Mouse (Mus musculus): ENCODE data around the gene Rcor1.

DNA sequence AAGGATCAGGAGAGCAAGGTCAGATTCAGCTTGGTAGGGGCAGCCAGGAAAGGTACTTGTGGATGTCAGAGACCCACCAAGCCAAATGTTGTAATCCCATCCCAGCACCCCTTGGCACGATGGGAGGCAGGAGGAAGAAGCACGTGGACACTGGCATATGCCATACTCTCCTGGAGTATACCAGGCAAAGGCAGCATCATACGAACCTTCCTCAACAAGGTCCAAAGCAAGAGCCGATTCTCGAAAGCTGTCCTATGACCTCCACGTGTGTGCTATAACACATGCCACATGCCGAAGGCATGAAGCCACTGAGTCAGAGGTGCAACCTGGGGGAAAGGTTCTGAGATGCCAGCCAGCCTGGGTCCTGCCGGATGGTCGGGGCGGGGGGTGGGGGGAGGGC, 121.7 kb downstream of the Rcor1 start:
- no peak for TF ChIP-seq CTCF (IDR thresholded peaks at IDR 0.05; ENCODE audit: insufficient read depth, low read length)
- TF ChIP-seq POLR2A (IDR thresholded peaks at IDR 0.05; ENCODE audit: borderline replicate concordance, extremely low read depth, low read depth, low read length), result no peak
